Mouse (Mus musculus): ENCODE data around the gene Smarcd3.

- TF ChIP-seq CTCF (IDR thresholded peaks at IDR 0.05; ENCODE audit: extremely low read depth, insufficient read length, insufficient replicate concordance, low read depth, low read length) (no peak), POLR2A (IDR thresholded peaks at IDR 0.05; ENCODE audit: low read depth, low read length) (no peak)
Measured at GRCm38 (mm10) chr5:24593230-24593629, 31.0 kb downstream of the Smarcd3 start.
